Mouse (Mus musculus): ENCODE results near the gene Rnasek. TPM values are rescaled to one million over a fixed set of nuclear protein-coding genes. Genes with fewer than 3 reads are reported as not detected.

Rnasek gene
- polyA plus RNA-seq, 1 experiment from 2014 or later, result 140 TPM

GRCm38 (mm10) chr11:70237457-70238167 is 2.0 kb downstream of the Rnasek start, which contains the start of gene 0610010K14Rik:
Gene 0610010K14Rik, minus strand, starts transcription at chr11:70237914.
- Histone ChIP-seq H3K4me2 (peak within 1 kb of the TSS; percentile 95), H3K9me3 (ENCODE audit: low read depth, low read length) (no peaks in the 10 kb centered on the region), H3K36me3 (ENCODE audit: insufficient read depth) (peaks cover 15% of the 10 kb centered on the region), H3K27ac (ENCODE audit: low read depth) (peak within 1 kb of the TSS; percentile 95), H3K4me3 (ENCODE audit: low read depth, low read length) (peak within 1 kb of the TSS; percentile 89), H3K9ac (peak within 1 kb of the TSS; percentile 78), H3K27me3 (ENCODE audit: insufficient read depth, low read length) (no peaks in the 10 kb centered on the region), H3K4me1 (ENCODE audit: insufficient read depth) (peaks cover 9% of the 10 kb centered on the region)
- DNase-seq, result peak; percentile 98
- TF ChIP-seq CTCF (IDR thresholded peaks at IDR 0.05; ENCODE audit: low read depth), result peak; percentile 50
- WGBS, result under 1% methylated on average over 70 of the region's 70 CpGs
- ATAC-seq (ENCODE audit: insufficient read depth), result peak; percentile 91

GRCm38 (mm10) chr11:70236717-70237116 is 2.9 kb downstream of the Rnasek start:
- Histone ChIP-seq H3K4me2 (peak overlapping the region; percentile 95), H3K9me3 (ENCODE audit: low read depth, low read length) (no peaks in the 10 kb centered on the region), H3K27me3 (ENCODE audit: insufficient read depth, low read length) (no peaks in the 10 kb centered on the region), H3K4me3 (ENCODE audit: low read depth, low read length) (peak overlapping the region; percentile 89), H3K4me1 (ENCODE audit: insufficient read depth) (peaks cover 9% of the 10 kb centered on the region), H3K27ac (ENCODE audit: low read depth) (peak overlapping the region; percentile 95), H3K9ac (peak overlapping the region; percentile 78), H3K36me3 (ENCODE audit: insufficient read depth) (peaks cover 15% of the 10 kb centered on the region)
- WGBS, result 13% methylated on average over 7 of the region's 7 CpGs
- ATAC-seq (ENCODE audit: insufficient read depth) (no peak), DNase-seq (no peak)
- no peak for TF ChIP-seq CTCF (IDR thresholded peaks at IDR 0.05; ENCODE audit: low read depth)

DNA sequence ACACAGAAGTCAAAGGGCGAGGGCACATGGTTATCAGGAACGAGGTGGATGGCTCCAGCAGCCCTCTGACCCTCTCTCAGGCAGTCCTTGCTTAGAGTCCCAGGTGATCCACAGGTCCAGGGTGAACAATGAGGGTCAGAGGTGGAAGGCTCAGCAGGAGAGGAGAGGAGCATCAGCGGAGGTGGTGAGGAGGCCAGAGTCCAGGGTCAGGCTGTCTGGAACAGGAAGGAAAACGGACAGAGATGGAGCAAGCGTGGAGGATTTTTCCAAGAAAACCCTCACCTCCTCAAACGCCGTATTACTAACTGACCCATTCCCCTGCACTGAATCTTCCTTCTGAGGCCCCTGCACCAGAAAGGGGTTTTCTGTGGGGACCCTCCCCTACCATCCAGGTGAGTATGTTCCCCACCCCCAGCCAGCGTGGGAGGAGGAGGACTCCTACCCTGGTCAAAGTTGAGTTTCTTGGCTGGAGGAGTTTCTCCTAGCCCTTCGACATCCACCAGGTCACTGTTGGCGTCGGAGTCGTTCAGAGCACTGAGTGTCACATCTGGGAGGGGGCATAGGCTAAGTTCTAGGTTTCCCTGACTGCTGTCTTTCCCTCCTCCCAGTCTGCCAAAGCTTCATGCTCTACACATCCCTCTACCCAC is 4.3 kb downstream of the Rnasek start:
- ATAC-seq (ENCODE audit: insufficient read depth) (no peak), DNase-seq (no peak)
- no peak overlapping the region for H3K27ac ChIP-seq (ENCODE audit: low read depth)
- no peaks in the 10 kb centered on the region for H3K27me3 ChIP-seq (ENCODE audit: insufficient read depth, low read length)
- no peak overlapping the region for H3K4me3 ChIP-seq (ENCODE audit: low read depth, low read length)
- peaks cover 6% of the 10 kb centered on the region for H3K4me1 ChIP-seq (ENCODE audit: insufficient read depth)
- no peak overlapping the region for H3K4me2 ChIP-seq
- H3K9ac ChIP-seq, result no peak overlapping the region
- H3K9me3 ChIP-seq (ENCODE audit: low read depth, low read length), result no peaks in the 10 kb centered on the region
- TF ChIP-seq CTCF (IDR thresholded peaks at IDR 0.05; ENCODE audit: low read depth), result no peak
- 87% methylated on average over 12 of the region's 12 CpGs for WGBS
- peaks cover 15% of the 10 kb centered on the region for H3K36me3 ChIP-seq (ENCODE audit: insufficient read depth)

- H3K9ac ChIP-seq, result no peak overlapping the region
- H3K4me2 ChIP-seq, result peak overlapping the region; percentile 64; the same call in 1 of the 2 replicates
- 76% methylated on average over 8 of the region's 8 CpGs for WGBS
- peaks cover 8% of the 10 kb centered on the region for H3K27me3 ChIP-seq (ENCODE audit: insufficient read depth, low read length)
- no peak overlapping the region for H3K4me3 ChIP-seq (ENCODE audit: low read depth, low read length)
- no peaks in the 10 kb centered on the region for H3K9me3 ChIP-seq (ENCODE audit: low read depth, low read length)
- H3K36me3 ChIP-seq (ENCODE audit: insufficient read depth), result peaks cover 15% of the 10 kb centered on the region
- no peak for DNase-seq
- no peak for TF ChIP-seq CTCF (IDR thresholded peaks at IDR 0.05; ENCODE audit: low read depth)
- H3K4me1 ChIP-seq (ENCODE audit: insufficient read depth), result peaks cover 4% of the 10 kb centered on the region
- ATAC-seq (ENCODE audit: insufficient read depth), result no peak
- H3K27ac ChIP-seq (ENCODE audit: low read depth), result peak overlapping the region; percentile 49; the same call in 1 of the 2 replicates
Observed at GRCm38 (mm10) chr11:70234497-70234896, 5.1 kb downstream of the Rnasek start.

GRCm38 (mm10) chr11:70234037-70234436 is 5.6 kb downstream of the Rnasek start:
- no peak for TF ChIP-seq CTCF (IDR thresholded peaks at IDR 0.05; ENCODE audit: low read depth)
- no peak overlapping the region for H3K4me3 ChIP-seq (ENCODE audit: low read depth, low read length)
- no peak overlapping the region; the same call in 1 of the 2 replicates for H3K9ac ChIP-seq
- peaks cover 4% of the 10 kb centered on the region for H3K4me1 ChIP-seq (ENCODE audit: insufficient read depth)
- 53% methylated on average over 5 of the region's 5 CpGs for WGBS
- peak overlapping the region; percentile 49; the same call in 1 of the 2 replicates for H3K27ac ChIP-seq (ENCODE audit: low read depth)
- H3K4me2 ChIP-seq, result peak overlapping the region; percentile 64
- peaks cover 15% of the 10 kb centered on the region for H3K36me3 ChIP-seq (ENCODE audit: insufficient read depth)
- H3K9me3 ChIP-seq (ENCODE audit: low read depth, low read length), result no peaks in the 10 kb centered on the region
- ATAC-seq (ENCODE audit: insufficient read depth) (no peak), DNase-seq (no peak)
- peaks cover 13% of the 10 kb centered on the region for H3K27me3 ChIP-seq (ENCODE audit: insufficient read depth, low read length)

- no peak for TF ChIP-seq CTCF (IDR thresholded peaks at IDR 0.05; ENCODE audit: low read depth)
- H3K36me3 ChIP-seq (ENCODE audit: insufficient read depth), result peaks cover 15% of the 10 kb centered on the region
- 37% methylated on average over 8 of the region's 8 CpGs for WGBS
- peak overlapping the region; percentile 64 for H3K4me2 ChIP-seq
- H3K9ac ChIP-seq, result peak overlapping the region; percentile 53
- DNase-seq, result no peak
- ATAC-seq (ENCODE audit: insufficient read depth), result no peak
- peak overlapping the region; percentile 33 for H3K4me3 ChIP-seq (ENCODE audit: low read depth, low read length)
- peaks cover 4% of the 10 kb centered on the region for H3K4me1 ChIP-seq (ENCODE audit: insufficient read depth)
- H3K27ac ChIP-seq (ENCODE audit: low read depth), result 0 out of 2 replicates have a peak overlapping the region, but pooled peaks have one; percentile 47
- no peaks in the 10 kb centered on the region for H3K9me3 ChIP-seq (ENCODE audit: low read depth, low read length)
- peaks cover 23% of the 10 kb centered on the region for H3K27me3 ChIP-seq (ENCODE audit: insufficient read depth, low read length)
Observed at GRCm38 (mm10) chr11:70233016-70233415, 6.6 kb downstream of the Rnasek start.

GRCm38 (mm10) chr11:70232546-70232945 is 7.1 kb downstream of the Rnasek start:
- ATAC-seq (ENCODE audit: insufficient read depth), result no peak
- Histone ChIP-seq H3K4me2 (peak overlapping the region; percentile 64), H3K9me3 (ENCODE audit: low read depth, low read length) (no peaks in the 10 kb centered on the region), H3K36me3 (ENCODE audit: insufficient read depth) (peaks cover 15% of the 10 kb centered on the region), H3K27ac (ENCODE audit: low read depth) (0 out of 2 replicates have a peak overlapping the region, but pooled peaks have one; percentile 47), H3K27me3 (ENCODE audit: insufficient read depth, low read length) (peaks cover 28% of the 10 kb centered on the region), H3K4me1 (ENCODE audit: insufficient read depth) (peaks cover 4% of the 10 kb centered on the region), H3K9ac (peak overlapping the region; percentile 53), H3K4me3 (ENCODE audit: low read depth, low read length) (peak overlapping the region; percentile 33)
- no peak for TF ChIP-seq CTCF (IDR thresholded peaks at IDR 0.05; ENCODE audit: low read depth)
- 5% methylated on average over 9 of the region's 10 CpGs for WGBS
- peak; percentile 66 for DNase-seq

Data from lung, embryonic 14.5 days (tissue).